Mouse (Mus musculus) colon, adult 2 months (tissue): ENCODE data around the gene Prkg1. TPM values are rescaled to one million over a fixed set of nuclear protein-coding genes. Genes with fewer than 3 reads are reported as not detected.

ENCODE experiments used
- polyA plus RNA-seq: library from polyadenylated mRNA; depleted of rRNA; stranded (reverse); fragments of >200 nt; gene quantifications from 2 replicates; pipeline ENCODE4 v1.2.3, GENCODE M21; 2012; rRNA removed

The Prkg1 gene
- 1.8 and 2.3 TPM in 2 replicates for polyA plus RNA-seq

DNA sequence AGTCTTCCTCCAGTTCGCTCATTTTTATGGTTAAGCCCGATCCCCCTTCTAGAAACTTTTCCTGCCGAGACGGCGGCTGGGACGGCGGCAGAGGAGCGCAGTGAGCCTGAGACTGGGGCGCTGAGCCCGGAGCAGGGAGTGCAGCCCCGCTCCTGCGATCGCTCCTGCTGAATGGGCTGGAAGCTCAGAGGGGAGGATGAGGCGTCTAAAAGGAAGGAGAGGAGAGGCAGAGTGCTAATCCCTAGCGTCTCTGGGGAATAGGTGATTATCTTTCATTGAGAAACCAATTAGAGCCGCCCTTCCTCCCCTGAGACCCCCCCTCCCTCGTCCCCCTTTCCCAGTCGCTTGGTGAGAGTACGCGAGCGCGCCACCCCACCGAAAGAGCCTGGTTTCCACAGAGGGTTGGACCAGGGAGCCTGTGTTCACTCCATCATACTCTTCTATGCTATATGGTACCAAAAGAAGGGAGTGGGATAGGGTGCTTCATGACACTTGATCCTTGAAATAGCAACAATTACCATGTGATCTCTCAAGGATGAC, at the start of gene Prkg1:
Gene Prkg1 (minus strand): TSS at position 233 of the 540 bp plus-strand sequence.

DNA sequence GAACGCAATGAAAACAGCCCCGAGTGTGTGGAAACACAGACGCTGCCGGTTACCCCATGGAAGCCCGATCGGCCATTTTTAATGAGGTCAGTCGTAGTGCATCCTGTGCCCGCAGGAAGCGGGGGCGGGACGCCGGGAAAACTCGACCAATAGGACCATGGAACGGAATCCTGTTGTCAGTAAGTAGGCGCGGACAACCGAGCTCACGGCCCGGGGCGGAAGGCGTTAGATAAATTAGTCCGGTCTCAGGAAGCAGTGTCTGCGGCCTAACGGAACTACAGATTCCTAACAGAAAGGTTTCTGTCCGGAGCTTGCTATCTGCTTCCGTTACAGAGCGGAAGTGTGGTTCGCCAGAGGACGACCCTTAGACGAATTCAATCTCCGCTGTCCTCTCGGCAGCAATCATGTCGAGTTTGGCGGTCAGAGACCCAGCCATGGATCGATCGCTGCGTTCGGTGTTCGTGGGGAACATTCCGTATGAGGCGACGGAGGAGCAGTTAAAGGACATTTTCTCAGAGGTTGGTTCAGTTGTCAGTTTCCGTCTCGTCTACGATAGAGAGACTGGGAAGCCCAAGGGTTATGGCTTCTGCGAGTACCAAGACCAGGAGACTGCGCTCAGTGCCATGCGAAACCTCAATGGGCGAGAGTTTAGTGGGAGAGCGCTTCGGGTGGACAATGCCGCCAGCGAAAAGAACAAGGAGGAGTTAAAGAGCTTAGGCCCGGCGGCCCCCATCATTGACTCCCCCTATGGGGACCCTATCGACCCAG, 682.0 kb downstream of the Prkg1 start, which contains the start of gene Cstf2t:
Gene Cstf2t (plus strand): TSS at position 176 of the 768 bp plus-strand sequence.

DNA sequence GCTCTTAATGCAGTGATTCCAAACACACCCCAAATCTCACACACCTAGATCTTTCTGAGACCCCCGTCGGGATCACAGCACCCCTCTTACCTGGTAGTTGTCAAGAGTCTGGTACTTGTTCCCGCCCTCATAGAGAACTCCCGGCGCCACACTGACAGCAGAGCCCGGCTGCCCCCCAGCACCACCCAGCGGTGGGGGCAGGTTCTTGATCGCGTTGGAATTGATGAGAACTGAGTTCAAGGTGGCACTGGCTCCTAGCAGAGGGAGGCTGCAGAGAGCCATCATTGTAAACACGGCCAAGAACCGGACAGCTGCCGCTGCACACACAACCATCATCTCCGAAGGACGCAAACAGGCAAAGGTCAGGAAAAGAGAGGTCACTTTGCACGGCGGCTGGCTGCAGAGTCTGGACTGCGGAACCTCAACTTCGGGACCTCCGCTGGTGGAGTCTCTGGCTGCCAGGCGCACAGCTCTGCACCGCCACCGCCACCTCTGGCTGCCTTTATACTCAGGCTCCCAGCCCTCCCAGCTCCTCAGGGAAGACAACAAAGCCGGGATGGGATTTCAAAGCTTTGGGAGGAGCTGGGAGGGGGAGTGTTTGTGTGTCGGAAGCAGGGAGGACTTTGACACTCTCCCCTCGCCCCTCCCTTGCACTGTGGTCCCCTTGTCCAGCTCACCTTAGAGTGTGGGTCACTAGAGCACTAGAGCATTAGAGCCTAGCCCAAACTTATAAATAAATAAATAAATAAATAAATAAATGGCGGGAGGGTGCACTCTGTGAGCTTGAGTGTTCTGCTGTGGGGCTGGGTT, 1215.6 kb downstream of the Prkg1 start, which contains the start of gene Dkk1:
Gene Dkk1 (minus strand): TSS at position 622 of the 810 bp plus-strand sequence.

Other genes with a start within 250 kb of the Prkg1 start
- gene A1cf, start 103.7 kb upstream of the Prkg1 start, polyA plus RNA-seq, result 6.4 and 6.5 TPM in 2 replicates